Mouse (Mus musculus) urinary bladder, postnatal 0 days (tissue): ENCODE data around the gene Ganab. TPM values are rescaled to one million over a fixed set of nuclear protein-coding genes. Genes with fewer than 3 reads are reported as not detected.

Experiments used
- microRNA-seq: library from miRNA; unstranded; fragments of <30 nt; microRNA quantifications from one replicate; pipeline ENCODE4, GENCODE M21; 2016
- polyA plus RNA-seq: library from polyadenylated mRNA; unstranded; fragments of >200 nt; fragmentation: Nextera tagmentation; extraction: Ambion mirVana; gene quantifications from 2 replicates; pipeline ENCODE4 v1.2.1, GENCODE M21; 2015

Gene Ganab
- polyA plus RNA-seq, 1 experiment from 2014 or later, result 33.1 TPM

Small RNAs within 50 kb of the gene (microRNA-seq; reads per million reads assigned to microRNA genes)
- not detected for gene Mir5136

Other genes starting within 250 kb of the Ganab start
- gene Chrm1, start 234.3 kb upstream of the Ganab start, polyA plus RNA-seq, result 0.02 and 0.11 TPM in 2 replicates
- gene Slc3a2, start 174.7 kb upstream of the Ganab start, polyA plus RNA-seq, result 91.8 and 105 TPM in 2 replicates
- 53.3 and 53.8 TPM in 2 replicates for gene Wdr74, start 162.2 kb upstream of the Ganab start, polyA plus RNA-seq
- gene 1700092M07Rik, start 157.4 kb upstream of the Ganab start, polyA plus RNA-seq, result 0.46 and 1.1 TPM in 2 replicates
- gene Stx5a, start 156.7 kb upstream of the Ganab start, polyA plus RNA-seq, result 78.0 and 83.1 TPM in 2 replicates
- 59.7 and 64.4 TPM in 2 replicates for gene Nxf1, start 141.0 kb upstream of the Ganab start, polyA plus RNA-seq
- gene Tmem223, start 127.1 kb upstream of the Ganab start, polyA plus RNA-seq, result 119 and 130 TPM in 2 replicates
- gene Tmem179b, start 123.6 kb upstream of the Ganab start, polyA plus RNA-seq, result 60.2 and 82.2 TPM in 2 replicates
- 10.3 and 11.8 TPM in 2 replicates for gene Taf6l, start 111.7 kb upstream of the Ganab start, polyA plus RNA-seq
- gene Polr2g, start 99.5 kb upstream of the Ganab start, polyA plus RNA-seq, result 86.5 and 92.5 TPM in 2 replicates
- 2.0 and 2.7 TPM in 2 replicates for gene Zbtb3, start 95.5 kb upstream of the Ganab start, polyA plus RNA-seq
- gene Ttc9c, start 78.7 kb upstream of the Ganab start, polyA plus RNA-seq, result 22.0 and 26.5 TPM in 2 replicates
- 3.1 and 3.3 TPM in 2 replicates for gene Hnrnpul2, start 78.1 kb upstream of the Ganab start, polyA plus RNA-seq
- gene AC129217.1, start 68.3 kb upstream of the Ganab start, polyA plus RNA-seq, result not detected in 2 replicates
- 45.3 and 49.0 TPM in 2 replicates for gene Bscl2, start 60.6 kb upstream of the Ganab start, polyA plus RNA-seq
- gene Gng3, start 58.9 kb upstream of the Ganab start, polyA plus RNA-seq, result 0.31 and 0.96 TPM in 2 replicates
- gene Lrrn4cl, start 47.3 kb upstream of the Ganab start, polyA plus RNA-seq, result 9.4 and 10.6 TPM in 2 replicates
- gene Ubxn1, start 26.6 kb upstream of the Ganab start, polyA plus RNA-seq, result 166 and 171 TPM in 2 replicates
- 49.7 and 50.5 TPM in 2 replicates for gene Uqcc3, start 17.1 kb upstream of the Ganab start, polyA plus RNA-seq
- 34.0 and 39.1 TPM in 2 replicates for gene Lbhd1, start 14.3 kb upstream of the Ganab start, polyA plus RNA-seq
- not detected in 2 replicates for gene Gm49403, start 14.1 kb upstream of the Ganab start, polyA plus RNA-seq
- gene 1810009A15Rik, start 9.2 kb upstream of the Ganab start, polyA plus RNA-seq, result 43.6 and 48.9 TPM in 2 replicates
- not detected in 2 replicates for gene Gm49416, start 9.1 kb upstream of the Ganab start, polyA plus RNA-seq
- 17.3 and 17.5 TPM in 2 replicates for gene Ints5, start 5.1 kb upstream of the Ganab start, polyA plus RNA-seq
- gene B3gat3, start 22.3 kb downstream of the Ganab start, polyA plus RNA-seq, result 24.3 and 24.5 TPM in 2 replicates
- 3.6 and 4.3 TPM in 2 replicates for gene Rom1, start 31.3 kb downstream of the Ganab start, polyA plus RNA-seq
- gene Eml3, start 31.5 kb downstream of the Ganab start, polyA plus RNA-seq, result 22.1 and 22.6 TPM in 2 replicates
- gene Mta2, start 43.8 kb downstream of the Ganab start, polyA plus RNA-seq, result 63.5 and 67.4 TPM in 2 replicates
- gene Tut1, start 55.8 kb downstream of the Ganab start, polyA plus RNA-seq, result 13.0 and 13.9 TPM in 2 replicates
- 257 TPM in 2 replicates for gene Eef1g, start 69.0 kb downstream of the Ganab start, polyA plus RNA-seq
- gene Ahnak, start 91.2 kb downstream of the Ganab start, polyA plus RNA-seq, result 99.1 and 107 TPM in 2 replicates
- 0.30 TPM in 1 of 2 replicates, not detected in the other for gene Scgb1a1, start 189.9 kb downstream of the Ganab start, polyA plus RNA-seq
- gene Asrgl1, start 237.6 kb downstream of the Ganab start, polyA plus RNA-seq, result 7.1 and 7.4 TPM in 2 replicates